Comparison of ENCODE assay signal across 8 mouse cellular contexts in genomic region chr5:151142241-151142640, GRCm38 (mm10).
A peak's percentile ranks its signal among the peaks of the same experiment; 100 is the strongest.
DNase-seq lines count a peak whose midpoint lies in the region; ATAC-seq and TF ChIP-seq lines count a peak whose summit lies in the region.

No protein-coding gene starts in this region.

- peak; percentile 95 for TF ChIP-seq CTCF in lung, postnatal 0 days (IDR thresholded peaks at IDR 0.05)

- 39% methylated on average over 5 of the region's 5 CpGs for WGBS in forebrain, embryonic 15.5 days
- WGBS in intestine, embryonic 16.5 days = 34% methylated on average over 5 of the region's 5 CpGs
- WGBS in lung, postnatal 0 days = 18% methylated on average over 5 of the region's 5 CpGs

- no peak overlapping the region for H3K9ac ChIP-seq in forebrain, embryonic 15.5 days (replicated peaks)
- peak overlapping the region; percentile 51; the same call in 1 of the 2 replicates for H3K9ac ChIP-seq in intestine, embryonic 16.5 days (ENCODE audit: low read depth, low read length)
- H3K9ac ChIP-seq in lung, postnatal 0 days (replicated peaks; ENCODE audit: low read depth) = no peak overlapping the region

- H3K4me1 ChIP-seq in forebrain, embryonic 15.5 days = peaks cover 16% of the 10 kb centered on the region
- H3K4me1 ChIP-seq in intestine, embryonic 16.5 days (ENCODE audit: control insufficient read depth, insufficient read depth, low read length) = peaks cover 28% of the 10 kb centered on the region
- peaks cover 21% of the 10 kb centered on the region for H3K4me1 ChIP-seq in lung, postnatal 0 days (ENCODE audit: insufficient read depth, low read depth, low read length)

- TF ChIP-seq EP300 in lung, postnatal 0 days (IDR thresholded peaks at IDR 0.05) = 0 out of 2 replicates have a peak, but pooled peaks have one; percentile 79

- H3K36me3 ChIP-seq in forebrain, embryonic 15.5 days = no peaks in the 10 kb centered on the region
- H3K36me3 ChIP-seq in intestine, embryonic 16.5 days (ENCODE audit: control insufficient read depth, insufficient read depth, low read length) = no peaks in the 10 kb centered on the region
- H3K36me3 ChIP-seq in lung, postnatal 0 days (ENCODE audit: insufficient read depth, low read length) = no peaks in the 10 kb centered on the region

- peak overlapping the region; percentile 83; the same call in 1 of the 2 replicates for H3K27ac ChIP-seq in forebrain, embryonic 15.5 days (replicated peaks)
- peak overlapping the region; percentile 82; the same call in 1 of the 2 replicates for H3K27ac ChIP-seq in intestine, embryonic 16.5 days (ENCODE audit: low read length)
- H3K27ac ChIP-seq in lung, postnatal 0 days (ENCODE audit: low read length) = peak overlapping the region; percentile 73

- H3K4me3 ChIP-seq in forebrain, embryonic 15.5 days = no peak overlapping the region
- H3K4me3 ChIP-seq in intestine, embryonic 16.5 days (ENCODE audit: low read length) = no peak overlapping the region
- H3K4me3 ChIP-seq in lung, postnatal 0 days (ENCODE audit: low read depth, low read length) = no peak overlapping the region

- no peak overlapping the region for H3K4me2 ChIP-seq in forebrain, embryonic 15.5 days (replicated peaks)
- H3K4me2 ChIP-seq in intestine, embryonic 16.5 days (ENCODE audit: low read depth, low read length) = no peak overlapping the region
- H3K4me2 ChIP-seq in lung, postnatal 0 days (replicated peaks; ENCODE audit: low read depth, low read length) = no peak overlapping the region

- no peaks in the 10 kb centered on the region for H3K27me3 ChIP-seq in forebrain, embryonic 15.5 days
- H3K27me3 ChIP-seq in intestine, embryonic 16.5 days (replicated peaks; ENCODE audit: control insufficient read depth, insufficient read depth, low read length) = no peaks in the 10 kb centered on the region
- H3K27me3 ChIP-seq in lung, postnatal 0 days (replicated peaks; ENCODE audit: insufficient read depth, low read length) = no peaks in the 10 kb centered on the region

- H3K9me3 ChIP-seq in forebrain, embryonic 15.5 days = no peaks in the 10 kb centered on the region
- H3K9me3 ChIP-seq in intestine, embryonic 16.5 days (ENCODE audit: control insufficient read depth, low read length) = no peaks in the 10 kb centered on the region
- H3K9me3 ChIP-seq in lung, postnatal 0 days (ENCODE audit: low read length) = no peaks in the 10 kb centered on the region

- peak; percentile 94 for DNase-seq in heart, adult 11 months
- DNase-seq in heart, postnatal 36 days = no peak
- DNase-seq in adrenal gland, adult 8-10 months = peak; percentile 61
- DNase-seq in lung, postnatal 0 days (ENCODE audit: low spot score) = peak; percentile 94
- no peak for DNase-seq in c-Kit-positive CD71-positive TER-119-positive erythroid progenitor cells, embryonic 14.5 days (ENCODE audit: low spot score)

- intact Hi-C loops in heart, postnatal 36 days (cut with DNase I) = loop anchor here (2.0 to 5.0 kb wide), 4 partner anchors 47 to 225 kb away; partner anchors contain the start of gene Stard13

- peak; percentile 54 for ATAC-seq in forebrain, embryonic 15.5 days (replicated peaks)
- peak; percentile 74 for ATAC-seq in intestine, embryonic 16.5 days
- ATAC-seq in lung, postnatal 0 days = peak; percentile 76
- ATAC-seq in monocyte, adult 5-6 weeks (replicated peaks; ENCODE audit: insufficient number of reproducible peaks, low FRiP score, low TSS enrichment, poor library complexity, severe bottlenecking) = no peak

Comparison
In these comparisons a context has a peak if more than half of its experiments do, and no peak if none do; other contexts are left out.
1. DNase-seq: peak in heart, adult 11 months (single experiment), adrenal gland, adult 8-10 months (single experiment) and lung, postnatal 0 days (single experiment); none in heart, postnatal 36 days (0 of 2) and c-Kit-positive CD71-positive TER-119-positive erythroid progenitor cells, embryonic 14.5 days (single experiment).
2. Peak in every context shown above with its lines, with median percentiles within 50 percentile points of each other: H3K27ac ChIP-seq.